Mouse (Mus musculus): ENCODE data around the gene Id2.

DNA sequence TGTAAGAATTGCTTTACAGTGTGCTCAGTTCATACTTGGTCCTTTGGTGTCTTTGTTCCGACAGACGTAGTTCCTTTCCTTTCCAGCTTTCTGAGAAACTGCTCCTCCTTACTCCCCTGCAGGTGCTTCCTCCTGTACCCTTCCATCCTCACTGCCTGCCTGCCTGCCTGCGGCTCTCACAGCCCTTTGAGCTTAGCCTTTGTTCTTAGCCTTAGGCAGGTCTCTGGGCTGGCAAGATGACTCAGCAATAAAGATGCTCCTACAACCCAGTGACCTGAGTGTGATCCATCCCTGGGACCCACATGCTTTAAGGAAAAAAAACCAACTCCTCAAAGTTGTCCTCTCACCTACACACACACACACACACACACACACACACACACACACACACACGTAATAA, 42.0 kb downstream of the Id2 start:
- no peak for TF ChIP-seq POLR2A (IDR thresholded peaks at IDR 0.05; ENCODE audit: low read depth, low read length)
- TF ChIP-seq CTCF (IDR thresholded peaks at IDR 0.05; ENCODE audit: extremely low read depth, insufficient read depth, insufficient read length, insufficient replicate concordance) = no peak
